17 mouse cellular contexts compared by ENCODE assay signal in the genomic region with DNA sequence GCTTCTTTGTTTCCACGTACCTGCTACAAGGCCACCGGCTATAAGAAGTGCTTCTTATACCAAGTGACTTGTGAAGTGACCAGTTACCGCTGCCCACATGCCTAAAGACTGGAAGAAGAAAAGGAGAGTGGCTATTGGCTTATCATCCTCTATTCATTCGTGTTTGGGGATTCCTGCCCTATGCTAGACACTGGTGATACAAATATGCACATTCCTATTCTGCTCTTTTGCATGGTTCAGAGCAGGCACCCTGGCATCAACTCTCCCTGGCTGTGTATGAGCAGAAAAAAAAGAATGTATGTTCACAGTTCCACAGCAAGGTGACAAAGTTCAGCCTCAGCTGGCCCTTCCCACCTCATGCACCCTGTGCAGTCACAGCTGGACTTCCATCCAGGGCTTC.
DNase-seq lines count a peak whose midpoint lies in the region; ATAC-seq and TF ChIP-seq lines count a peak whose summit lies in the region.
"Had no signal": no experiment of that assay in that cellular context is flagged by ENCODE, and none has a peak within 500 bp of the region (broad histone marks: within the 10 kb centered on the region; RNA-seq: fewer than 3 reads in every experiment).

No protein-coding gene starts in this region.

- H3K4me3 ChIP-seq in hindbrain, embryonic 12.5 days = no peak overlapping the region
- H3K4me3 ChIP-seq in hindbrain, embryonic 11.5 days (ENCODE audit: low read depth, low read length) = no peak overlapping the region
- no peak overlapping the region for H3K4me3 ChIP-seq in midbrain, embryonic 12.5 days
- no peak overlapping the region for H3K4me3 ChIP-seq in midbrain, postnatal 0 days (ENCODE audit: low read depth, low read length)
- H3K4me3 ChIP-seq in midbrain, embryonic 13.5 days (replicated peaks) = no peak overlapping the region
- H3K4me3 ChIP-seq in stomach, embryonic 16.5 days (replicated peaks; ENCODE audit: low read length) = no peak overlapping the region
- H3K4me3 ChIP-seq: heart, embryonic 10.5 days; intestine, embryonic 15.5 days; liver, embryonic 13.5 days; megakaryocyte, embryonic 14.5 days had no signal

- peaks cover 63% of the 10 kb centered on the region for H3K4me1 ChIP-seq in hindbrain, embryonic 12.5 days
- H3K4me1 ChIP-seq in hindbrain, embryonic 11.5 days (replicated peaks; ENCODE audit: control insufficient read depth, insufficient read depth, low read length) = 0 out of 2 replicates have a peak, but pooled peaks cover 4% of the 10 kb centered on the region
- H3K4me1 ChIP-seq in midbrain, embryonic 12.5 days = peaks cover 45% of the 10 kb centered on the region
- peaks cover 14% of the 10 kb centered on the region; the same call in 1 of the 2 replicates for H3K4me1 ChIP-seq in midbrain, postnatal 0 days (ENCODE audit: insufficient read depth, low read length)
- H3K4me1 ChIP-seq in midbrain, embryonic 13.5 days (replicated peaks) = peaks cover 74% of the 10 kb centered on the region
- H3K4me1 ChIP-seq in stomach, embryonic 16.5 days (ENCODE audit: control insufficient read depth, insufficient read depth, low read length) = peaks cover 15% of the 10 kb centered on the region
- H3K4me1 ChIP-seq: liver, embryonic 13.5 days had no signal

- H3K4me2 ChIP-seq in hindbrain, embryonic 12.5 days (replicated peaks) = no peak overlapping the region
- no peak overlapping the region for H3K4me2 ChIP-seq in hindbrain, embryonic 11.5 days (replicated peaks; ENCODE audit: low read depth, low read length)
- H3K4me2 ChIP-seq in midbrain, embryonic 12.5 days (replicated peaks) = no peak overlapping the region
- no peak overlapping the region for H3K4me2 ChIP-seq in midbrain, postnatal 0 days (ENCODE audit: low read depth, low read length, poor library complexity, severe bottlenecking)
- no peak overlapping the region for H3K4me2 ChIP-seq in midbrain, embryonic 13.5 days (replicated peaks)
- no peak overlapping the region for H3K4me2 ChIP-seq in stomach, embryonic 16.5 days (ENCODE audit: low read depth, low read length)
- H3K4me2 ChIP-seq: liver, embryonic 13.5 days had no signal

- ATAC-seq in hindbrain, embryonic 12.5 days (ENCODE audit: low FRiP score) = no peak
- no peak for ATAC-seq in hindbrain, embryonic 11.5 days (ENCODE audit: low FRiP score)
- no peak for ATAC-seq in midbrain, embryonic 12.5 days (ENCODE audit: low FRiP score, low read depth)
- ATAC-seq in midbrain, postnatal 0 days (ENCODE audit: low FRiP score) = no peak
- no peak for ATAC-seq in midbrain, embryonic 13.5 days
- ATAC-seq in stomach, embryonic 16.5 days (ENCODE audit: insufficient read depth, low FRiP score) = no peak

- DNase-seq in hindbrain, embryonic 11.5 days (ENCODE audit: low spot score) = no peak
- DNase-seq in midbrain, postnatal 0 days (ENCODE audit: low spot score) = no peak
- DNase-seq in right cerebral cortex, postnatal 25 days = no peak
- DNase-seq: adrenal gland, postnatal 10 days; cerebellum, adult 8-10 months; gastrocnemius, postnatal 25 days; heart, postnatal 14 days; kidney, postnatal 25 days; left cerebral cortex, postnatal 4 days; liver, embryonic 13.5 days had no signal

- H3K27ac ChIP-seq in hindbrain, embryonic 12.5 days = peak overlapping the region; percentile 72; the same call in 1 of the 2 replicates
- H3K27ac ChIP-seq in hindbrain, embryonic 11.5 days (ENCODE audit: low read depth, low read length) = no peak overlapping the region
- peak overlapping the region; percentile 27; the same call in 1 of the 2 replicates for H3K27ac ChIP-seq in midbrain, embryonic 12.5 days (replicated peaks)
- H3K27ac ChIP-seq in midbrain, postnatal 0 days (ENCODE audit: low read depth, low read length) = no peak overlapping the region
- peak overlapping the region; percentile 68 for H3K27ac ChIP-seq in midbrain, embryonic 13.5 days
- peak overlapping the region; percentile 60; the same call in 1 of the 2 replicates for H3K27ac ChIP-seq in stomach, embryonic 16.5 days (ENCODE audit: low read length)
- H3K27ac ChIP-seq: heart, embryonic 10.5 days; liver, embryonic 13.5 days had no signal

- no peaks in the 10 kb centered on the region for H3K9me3 ChIP-seq in hindbrain, embryonic 12.5 days (replicated peaks)
- H3K9me3 ChIP-seq in hindbrain, embryonic 11.5 days (ENCODE audit: control insufficient read depth, low read length) = no peaks in the 10 kb centered on the region
- H3K9me3 ChIP-seq in midbrain, embryonic 12.5 days = no peaks in the 10 kb centered on the region
- no peaks in the 10 kb centered on the region for H3K9me3 ChIP-seq in midbrain, postnatal 0 days (ENCODE audit: low read length)
- H3K9me3 ChIP-seq in midbrain, embryonic 13.5 days = no peaks in the 10 kb centered on the region
- no peaks in the 10 kb centered on the region for H3K9me3 ChIP-seq in stomach, embryonic 16.5 days (replicated peaks; ENCODE audit: control insufficient read depth, low read length)
- H3K9me3 ChIP-seq: heart, embryonic 10.5 days; intestine, embryonic 15.5 days; liver, embryonic 13.5 days; megakaryocyte, embryonic 14.5 days had no signal

- H3K36me3 ChIP-seq in hindbrain, embryonic 12.5 days = 0 out of 2 replicates have a peak, but pooled peaks cover 5% of the 10 kb centered on the region
- H3K36me3 ChIP-seq in hindbrain, embryonic 11.5 days (ENCODE audit: control insufficient read depth, insufficient read depth, low read length) = no peaks in the 10 kb centered on the region
- H3K36me3 ChIP-seq in midbrain, embryonic 12.5 days = peaks cover 16% of the 10 kb centered on the region
- no peaks in the 10 kb centered on the region for H3K36me3 ChIP-seq in midbrain, postnatal 0 days (ENCODE audit: insufficient read depth, low read length)
- peaks cover 9% of the 10 kb centered on the region for H3K36me3 ChIP-seq in midbrain, embryonic 13.5 days
- no peaks in the 10 kb centered on the region for H3K36me3 ChIP-seq in stomach, embryonic 16.5 days (ENCODE audit: control insufficient read depth, insufficient read depth, low read length)
- H3K36me3 ChIP-seq: heart, embryonic 10.5 days; intestine, embryonic 15.5 days; liver, embryonic 13.5 days had no signal

- H3K9ac ChIP-seq in hindbrain, embryonic 12.5 days = no peak overlapping the region
- H3K9ac ChIP-seq in hindbrain, embryonic 11.5 days (ENCODE audit: low read depth, low read length) = no peak overlapping the region
- H3K9ac ChIP-seq in midbrain, embryonic 12.5 days (replicated peaks) = no peak overlapping the region
- no peak overlapping the region for H3K9ac ChIP-seq in midbrain, postnatal 0 days (replicated peaks; ENCODE audit: low read length, poor library complexity, severe bottlenecking)
- no peak overlapping the region for H3K9ac ChIP-seq in midbrain, embryonic 13.5 days (replicated peaks)
- no peak overlapping the region for H3K9ac ChIP-seq in stomach, embryonic 16.5 days (ENCODE audit: low read length)
- H3K9ac ChIP-seq: intestine, embryonic 15.5 days; liver, embryonic 13.5 days had no signal

- no peak for TF ChIP-seq CTCF in midbrain, postnatal 0 days (IDR thresholded peaks at IDR 0.05)

- H3K27me3 ChIP-seq in hindbrain, embryonic 12.5 days = no peaks in the 10 kb centered on the region
- no peaks in the 10 kb centered on the region for H3K27me3 ChIP-seq in hindbrain, embryonic 11.5 days (ENCODE audit: control insufficient read depth, insufficient read depth, low read length)
- no peaks in the 10 kb centered on the region for H3K27me3 ChIP-seq in midbrain, embryonic 12.5 days
- H3K27me3 ChIP-seq in midbrain, postnatal 0 days (ENCODE audit: insufficient read depth, low read length) = no peaks in the 10 kb centered on the region
- H3K27me3 ChIP-seq in midbrain, embryonic 13.5 days = no peaks in the 10 kb centered on the region
- H3K27me3 ChIP-seq in stomach, embryonic 16.5 days (ENCODE audit: control insufficient read depth, insufficient read depth, low read length) = no peaks in the 10 kb centered on the region
- H3K27me3 ChIP-seq: intestine, embryonic 15.5 days; liver, embryonic 13.5 days; megakaryocyte, embryonic 14.5 days had no signal

- 83% methylated on average over 4 of the region's 4 CpGs for whole genome bisulfite sequencing in hindbrain, embryonic 12.5 days
- 81% methylated on average over 4 of the region's 4 CpGs for WGBS in hindbrain, embryonic 11.5 days
- WGBS in midbrain, embryonic 12.5 days = 79% methylated on average over 4 of the region's 4 CpGs
- WGBS in midbrain, postnatal 0 days = 66% methylated on average over 4 of the region's 4 CpGs
- 75% methylated on average over 4 of the region's 4 CpGs for WGBS in midbrain, embryonic 13.5 days
- WGBS in stomach, embryonic 16.5 days = 80% methylated on average over 4 of the region's 4 CpGs

Comparison
In these comparisons a context has a peak if more than half of its experiments do, and no peak if none do; other contexts are left out.
1. H3K27ac ChIP-seq: peak in hindbrain, embryonic 12.5 days (single experiment), midbrain, embryonic 12.5 days (single experiment), midbrain, embryonic 13.5 days (single experiment) and stomach, embryonic 16.5 days (single experiment); none in hindbrain, embryonic 11.5 days (single experiment) and midbrain, postnatal 0 days (single experiment).